Mouse (Mus musculus) layer of hippocampus, adult 9-11 months (tissue): ENCODE data around the gene Caln1.

Source experiments
- DNase-seq: peaks from one replicate; pipeline ENCODE4 v3.0.0; 2022

Gene Caln1

GRCm38 (mm10) chr5:130369237-130369636, at the start of gene Caln1:
Gene Caln1 (plus strand): TSS chr5:130369455.
- no peak for DNase-seq

- no peak for DNase-seq
These were observed 49.5 kb upstream of the Caln1 start for GRCm38 (mm10) chr5:130319783-130320182.

- DNase-seq: no peak
These were observed 48.8 kb upstream of the Caln1 start for GRCm38 (mm10) chr5:130320485-130320884.

- DNase-seq: no peak
These were observed 43.8 kb upstream of the Caln1 start for GRCm38 (mm10) chr5:130325486-130325885.

GRCm38 (mm10) chr5:130327615-130328263, 41.5 kb upstream of the Caln1 start:
- no peak for DNase-seq

GRCm38 (mm10) chr5:130328366-130328765, 40.9 kb upstream of the Caln1 start:
- no peak for DNase-seq

GRCm38 (mm10) chr5:130329889-130330288, 39.4 kb upstream of the Caln1 start:
- DNase-seq: no peak

- DNase-seq: no peak
These were observed 38.5 kb upstream of the Caln1 start for GRCm38 (mm10) chr5:130330801-130331200.

GRCm38 (mm10) chr5:130331206-130331605, 38.0 kb upstream of the Caln1 start:
- DNase-seq: peak; percentile 26

GRCm38 (mm10) chr5:130333566-130333965, 35.7 kb upstream of the Caln1 start:
- no peak for DNase-seq

GRCm38 (mm10) chr5:130333971-130334370, 35.3 kb upstream of the Caln1 start:
- no peak for DNase-seq

- DNase-seq: no peak
These were observed 33.8 kb upstream of the Caln1 start for GRCm38 (mm10) chr5:130335462-130335861.

GRCm38 (mm10) chr5:130340656-130341055, 28.6 kb upstream of the Caln1 start:
- no peak for DNase-seq

GRCm38 (mm10) chr5:130344999-130345398, 24.3 kb upstream of the Caln1 start:
- no peak for DNase-seq

GRCm38 (mm10) chr5:130345871-130346270, 23.4 kb upstream of the Caln1 start:
- no peak for DNase-seq

- no peak for DNase-seq
These were observed 14.0 kb upstream of the Caln1 start for GRCm38 (mm10) chr5:130355223-130355622.

GRCm38 (mm10) chr5:130363111-130363510, 6.1 kb upstream of the Caln1 start:
- DNase-seq: no peak

- no peak for DNase-seq
These were observed 5.5 kb upstream of the Caln1 start for GRCm38 (mm10) chr5:130363773-130364172.

- no peak for DNase-seq
These were observed 1.0 kb upstream of the Caln1 start for GRCm38 (mm10) chr5:130368236-130368635.

- no peak for DNase-seq
These were observed 6.2 kb downstream of the Caln1 start for GRCm38 (mm10) chr5:130375411-130375810.

GRCm38 (mm10) chr5:130384222-130384912, 15.1 kb downstream of the Caln1 start, which contains the start of gene A330070K13Rik:
Gene A330070K13Rik (minus strand): TSS chr5:130384631.
- DNase-seq: no peak

GRCm38 (mm10) chr5:130386418-130386817, 17.2 kb downstream of the Caln1 start:
- no peak for DNase-seq

GRCm38 (mm10) chr5:130393618-130394355, 24.5 kb downstream of the Caln1 start:
- DNase-seq: no peak

- DNase-seq: no peak
These were observed 25.1 kb downstream of the Caln1 start for GRCm38 (mm10) chr5:130394386-130394785.
